Mouse (Mus musculus) ES-Bruce4 (cell line): ENCODE measurements at regions not wholly inside any gene's neighbourhood (a gene's known extent, or its start where the extent isn't known, plus 50 kb on each side); places are given as distances from the start of the nearest gene placed in this dataset.

ENCODE experiments used
- H3K27ac ChIP-seq: 2 replicates; pipeline ENCODE4 v1.5.1; 2012; ENCODE audit warnings: low read length, inconsistent platforms; ENCODE audit not compliant: insufficient read depth
- H3K27me3 ChIP-seq: 2 replicates; pipeline ENCODE4 v1.6.1; 2012; ENCODE audit warnings: mild to moderate bottlenecking, low read length, inconsistent platforms; ENCODE audit not compliant: control insufficient read depth, poor library complexity, insufficient read depth, severe bottlenecking
- H3K36me3 ChIP-seq: 2 replicates; pipeline ENCODE4 v1.6.1; 2012; ENCODE audit warnings: inconsistent platforms, mild to moderate bottlenecking, low read length, moderate library complexity; ENCODE audit not compliant: control insufficient read depth, poor library complexity, insufficient read depth, severe bottlenecking
- H3K4me1 ChIP-seq: one replicate; pipeline ENCODE4 v1.8.1; 2011; ENCODE audit warnings: low read length; ENCODE audit not compliant: control insufficient read depth, insufficient read depth
- H3K4me3 ChIP-seq: 2 replicates; pipeline ENCODE4 v1.5.1; 2011; ENCODE audit warnings: low read depth, mild to moderate bottlenecking, low read length
- H3K9ac ChIP-seq: 2 replicates; pipeline ENCODE4 v1.6.1; 2012; ENCODE audit warnings: low read depth, mild to moderate bottlenecking, inconsistent platforms; ENCODE audit not compliant: poor library complexity, severe bottlenecking
- H3K9me3 ChIP-seq: replicated peaks from 2 replicates; pipeline ENCODE4 v1.6.1; 2012; ENCODE audit warnings: mild to moderate bottlenecking, low read length, inconsistent platforms; ENCODE audit not compliant: control insufficient read depth, poor library complexity, insufficient read depth, severe bottlenecking
- CTCF ChIP-seq: IDR thresholded peaks from one replicate; pipeline ENCODE4 v1.8.1; 2011; ENCODE audit warnings: low read depth, low read length
- EP300 ChIP-seq: IDR thresholded peaks from 2 replicates; pipeline ENCODE4 v1.6.1; 2011; ENCODE audit warnings: low read depth, low read length; ENCODE audit not compliant: insufficient read depth
- POLR2A ChIP-seq: IDR thresholded peaks from one replicate; pipeline ENCODE4 v1.8.1; 2011; ENCODE audit warnings: low read length; ENCODE audit not compliant: insufficient read depth

DNA sequence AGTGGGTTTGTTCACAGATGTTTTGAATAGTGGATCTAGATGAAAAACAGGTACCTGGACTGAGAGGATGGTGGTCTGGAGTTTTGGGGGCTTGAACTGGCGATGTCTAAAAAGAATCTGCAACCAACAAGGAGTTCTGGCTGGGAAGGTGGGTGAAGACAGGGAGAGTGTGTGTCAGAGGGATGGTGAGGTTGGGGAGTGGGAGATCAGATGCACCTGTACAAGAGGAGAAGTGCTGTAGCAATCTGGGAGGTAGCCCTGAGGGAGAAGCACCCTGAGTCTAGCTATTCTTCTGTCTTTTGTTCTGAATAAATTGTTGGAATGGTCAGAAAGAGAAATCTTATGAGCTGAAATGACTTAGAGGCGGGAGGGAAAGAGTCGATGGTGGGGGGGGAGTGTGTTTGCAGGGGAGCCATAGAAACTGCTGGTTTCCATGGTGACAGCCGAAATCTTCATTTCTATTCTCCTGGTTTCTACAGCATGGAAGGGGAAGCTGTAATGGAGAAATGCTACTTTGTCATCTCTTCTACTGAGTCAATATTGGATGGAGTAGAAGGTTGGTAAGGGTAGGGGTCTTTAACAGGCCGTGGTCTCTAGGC is 75.1 kb upstream of the Calcoco1 start:
- Histone ChIP-seq H3K4me3 (no peak overlapping the region), H3K4me1 (no peaks in the 10 kb centered on the region), H3K27me3 (no peaks in the 10 kb centered on the region), H3K27ac (no peak overlapping the region), H3K9me3 (no peaks in the 10 kb centered on the region), H3K9ac (no peak overlapping the region), H3K36me3 (no peaks in the 10 kb centered on the region)
- no peak for TF ChIP-seq EP300
- no peak for TF ChIP-seq POLR2A
- no peak for TF ChIP-seq CTCF

DNA sequence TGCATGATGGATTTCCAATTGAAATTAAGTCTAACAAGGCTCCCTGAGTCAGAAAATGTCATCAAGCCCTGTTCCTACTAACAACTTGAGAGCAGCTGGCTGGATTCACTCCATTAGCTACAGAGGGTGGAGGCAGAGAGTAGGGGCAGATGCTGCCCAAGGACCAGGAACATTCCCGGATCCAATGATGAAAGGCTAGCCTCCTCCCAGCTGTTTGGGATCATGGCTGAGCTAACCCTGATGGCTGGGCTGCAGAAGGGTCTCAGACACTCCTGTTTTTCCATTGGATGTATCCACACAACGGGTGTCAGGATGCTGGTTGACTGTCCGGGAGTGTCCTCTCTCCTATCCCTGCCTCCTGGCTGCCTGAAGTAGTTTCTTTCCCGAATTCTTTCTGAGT is 78.1 kb upstream of the Calcoco1 start:
- Histone ChIP-seq H3K27ac (no peak overlapping the region), H3K4me3 (no peak overlapping the region), H3K27me3 (no peaks in the 10 kb centered on the region), H3K9me3 (no peaks in the 10 kb centered on the region), H3K4me1 (no peaks in the 10 kb centered on the region), H3K36me3 (no peaks in the 10 kb centered on the region), H3K9ac (no peak overlapping the region)
- TF ChIP-seq EP300 = no peak
- TF ChIP-seq CTCF = no peak
- TF ChIP-seq POLR2A = no peak

GRCm38 (mm10) chr15:102802265-102802813 is 80.4 kb upstream of the Calcoco1 start:
- H3K4me1 ChIP-seq = no peaks in the 10 kb centered on the region
- TF ChIP-seq EP300 = no peak
- TF ChIP-seq CTCF = no peak
- no peak for TF ChIP-seq POLR2A
- H3K27me3 ChIP-seq = no peaks in the 10 kb centered on the region
- no peaks in the 10 kb centered on the region for H3K36me3 ChIP-seq
- no peaks in the 10 kb centered on the region for H3K9me3 ChIP-seq
- H3K9ac ChIP-seq = no peak overlapping the region
- H3K27ac ChIP-seq = no peak overlapping the region
- no peak overlapping the region for H3K4me3 ChIP-seq

DNA sequence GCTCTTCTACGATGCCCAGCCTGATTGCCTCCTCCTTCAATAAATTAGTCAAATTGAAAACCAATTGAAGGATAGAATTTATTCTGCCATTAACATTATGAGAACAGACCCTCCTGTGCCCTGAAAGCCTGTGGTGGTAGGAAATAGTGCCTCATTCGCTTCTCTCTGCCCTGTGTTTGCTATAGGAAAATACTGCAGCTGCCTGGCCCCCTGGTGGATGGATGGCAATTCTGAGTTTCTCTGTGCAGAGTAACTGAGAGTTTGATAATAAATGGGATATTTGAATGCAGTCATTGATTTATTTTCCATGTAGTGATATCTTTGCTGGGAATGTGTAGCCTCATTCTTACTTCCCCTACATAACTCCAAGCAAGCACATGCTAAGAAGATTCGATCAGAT is 85.4 kb upstream of the Calcoco1 start:
- TF ChIP-seq POLR2A = no peak
- no peak for TF ChIP-seq EP300
- TF ChIP-seq CTCF = no peak
- Histone ChIP-seq H3K9me3 (no peaks in the 10 kb centered on the region), H3K4me3 (no peak overlapping the region), H3K9ac (no peak overlapping the region), H3K4me1 (no peaks in the 10 kb centered on the region), H3K36me3 (no peaks in the 10 kb centered on the region), H3K27me3 (no peaks in the 10 kb centered on the region), H3K27ac (no peak overlapping the region)

- Histone ChIP-seq H3K9me3 (no peaks in the 10 kb centered on the region), H3K36me3 (no peaks in the 10 kb centered on the region), H3K4me1 (no peaks in the 10 kb centered on the region), H3K4me3 (no peak overlapping the region), H3K9ac (no peak overlapping the region), H3K27me3 (no peaks in the 10 kb centered on the region; the same call in 1 of the 2 replicates), H3K27ac (no peak overlapping the region)
- TF ChIP-seq EP300 (no peak), CTCF (no peak), POLR2A (no peak)
These were observed 97.2 kb upstream of the Calcoco1 start for GRCm38 (mm10) chr15:102819181-102819580.

DNA sequence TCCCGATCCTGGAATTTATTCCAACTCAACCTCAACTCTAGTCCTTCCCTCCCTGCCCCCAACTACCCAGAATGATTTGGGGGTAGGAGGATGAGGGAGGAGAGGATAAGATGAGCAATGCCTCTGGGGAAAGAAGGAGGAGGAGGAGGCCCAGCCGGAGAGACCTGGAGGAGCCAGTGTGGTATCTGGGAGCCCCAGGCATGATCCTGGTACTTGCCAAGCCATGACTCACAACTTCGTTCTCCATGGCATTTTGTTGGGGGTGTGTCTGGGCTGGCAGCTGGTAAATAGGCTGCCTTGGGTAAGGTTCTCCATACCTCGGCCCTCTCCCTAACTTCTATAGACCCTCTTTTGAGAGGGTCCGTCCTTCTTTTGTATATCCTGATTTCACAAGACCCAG is 81.2 kb upstream of the Hoxc13 start:
- H3K27ac ChIP-seq = no peak overlapping the region
- H3K4me1 ChIP-seq = no peaks in the 10 kb centered on the region
- no peak overlapping the region for H3K9ac ChIP-seq
- H3K36me3 ChIP-seq = no peaks in the 10 kb centered on the region
- no peaks in the 10 kb centered on the region for H3K9me3 ChIP-seq
- H3K27me3 ChIP-seq = 0 out of 2 replicates have a peak, but pooled peaks cover 1% of the 10 kb centered on the region
- H3K4me3 ChIP-seq = no peak overlapping the region
- TF ChIP-seq CTCF = no peak
- no peak for TF ChIP-seq EP300
- TF ChIP-seq POLR2A = no peak
